Mouse (Mus musculus): ENCODE measurements around the gene P4htm. TPM values are rescaled to one million over a fixed set of nuclear protein-coding genes. Genes with fewer than 3 reads are reported as not detected.
"Not testable (repeated sequence)": the region's sequence is repeated elsewhere in the genome, so short reads cannot be mapped to it uniquely, and the experiment has no call there.

Gene P4htm
- polyA plus RNA-seq, 1 experiment from 2014 or later: 11.0 TPM

- no peak overlapping the region for H3K9ac ChIP-seq (replicated peaks; ENCODE audit: low read length)
- H3K9me3 ChIP-seq (ENCODE audit: low read length): no peaks in the 10 kb centered on the region
- ATAC-seq (ENCODE audit: low FRiP score, low TSS enrichment): no peak
- H3K4me1 ChIP-seq (ENCODE audit: insufficient read depth, low read length): no peaks in the 10 kb centered on the region
- H3K27me3 ChIP-seq (ENCODE audit: insufficient read depth, low read length): no peaks in the 10 kb centered on the region
- H3K36me3 ChIP-seq (ENCODE audit: insufficient read depth, low read length): peaks cover 81% of the 10 kb centered on the region
- no peak overlapping the region for H3K27ac ChIP-seq (ENCODE audit: low read length)
- WGBS: 85% methylated on average over 10 of the region's 10 CpGs
- no peak overlapping the region for H3K4me3 ChIP-seq (ENCODE audit: low read length)
- H3K4me2 ChIP-seq (replicated peaks; ENCODE audit: low read depth, low read length): no peak overlapping the region
Observed at GRCm38 (mm10) chr9:108611488-108611887, 14.0 kb upstream of the P4htm start.

DNA sequence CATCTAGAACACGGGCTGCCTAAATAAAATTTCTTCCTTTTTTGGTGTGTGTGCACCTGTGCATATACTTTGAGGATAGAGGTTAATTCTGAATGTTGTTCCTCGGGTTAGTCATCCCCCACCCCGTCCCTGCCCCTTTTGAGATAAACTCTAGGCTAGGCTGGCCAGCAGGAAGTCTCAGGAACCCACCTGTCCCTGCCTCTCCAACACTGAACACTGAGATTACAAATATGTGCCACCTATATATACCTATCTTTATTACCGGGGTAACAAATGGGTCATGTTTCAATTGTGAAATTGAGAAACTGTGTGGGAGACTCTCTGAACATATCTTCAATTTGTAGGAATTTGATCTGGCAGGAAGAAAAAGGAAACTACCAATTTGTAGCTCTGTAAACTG, 11.4 kb upstream of the P4htm start:
- WGBS: 84% methylated on average over 4 of the region's 4 CpGs
- ATAC-seq (ENCODE audit: low FRiP score, low TSS enrichment): no peak
- peaks cover 83% of the 10 kb centered on the region for H3K36me3 ChIP-seq (ENCODE audit: insufficient read depth, low read length)

DNA sequence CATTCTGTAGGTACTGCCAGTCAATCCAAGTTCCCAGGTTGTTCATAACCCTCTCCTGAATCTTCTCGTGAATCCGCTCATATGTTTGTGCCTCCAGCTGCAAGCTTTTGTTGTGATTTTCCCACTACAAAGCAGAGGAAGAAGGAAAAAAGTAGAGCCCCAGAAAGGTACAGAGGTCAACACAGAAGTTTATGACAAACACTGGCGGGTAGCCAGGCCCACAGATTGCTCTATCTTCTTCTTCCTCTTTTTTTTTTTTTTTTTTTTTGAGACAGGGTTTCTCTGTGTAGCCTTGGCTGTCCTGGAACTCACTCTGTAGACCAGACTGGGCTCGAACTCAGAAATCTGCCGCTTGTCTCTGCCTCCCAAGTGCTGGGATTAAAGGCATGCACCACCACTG, 10.5 kb upstream of the P4htm start:
- H3K27ac ChIP-seq (ENCODE audit: low read length); H3K4me3 ChIP-seq (ENCODE audit: low read length); H3K4me1 ChIP-seq (ENCODE audit: insufficient read depth, low read length); ATAC-seq (ENCODE audit: low FRiP score, low TSS enrichment); H3K27me3 ChIP-seq (ENCODE audit: insufficient read depth, low read length); H3K9ac ChIP-seq (replicated peaks; ENCODE audit: low read length); H3K9me3 ChIP-seq (ENCODE audit: low read length); H3K4me2 ChIP-seq (replicated peaks; ENCODE audit: low read depth, low read length): not testable (repeated sequence)
- 87% methylated on average over 5 of the region's 5 CpGs for WGBS
- peaks cover 85% of the 10 kb centered on the region for H3K36me3 ChIP-seq (ENCODE audit: insufficient read depth, low read length)

More for the DNA sequence above, 11.4 kb upstream of the P4htm start:
- H3K4me1 ChIP-seq (ENCODE audit: insufficient read depth, low read length): no peaks in the 10 kb centered on the region
- H3K9me3 ChIP-seq (ENCODE audit: low read length): no peaks in the 10 kb centered on the region
- no peak overlapping the region for H3K27ac ChIP-seq (ENCODE audit: low read length)
- no peaks in the 10 kb centered on the region for H3K27me3 ChIP-seq (ENCODE audit: insufficient read depth, low read length)
- no peak overlapping the region for H3K9ac ChIP-seq (replicated peaks; ENCODE audit: low read length)
- no peak overlapping the region for H3K4me2 ChIP-seq (replicated peaks; ENCODE audit: low read depth, low read length)
- no peak overlapping the region for H3K4me3 ChIP-seq (ENCODE audit: low read length)

GRCm38 (mm10) chr9:108601986-108602385, 4.5 kb upstream of the P4htm start:
- Histone ChIP-seq H3K4me1 (ENCODE audit: insufficient read depth, low read length) (peaks cover 5% of the 10 kb centered on the region), H3K9ac (replicated peaks; ENCODE audit: low read length) (no peak overlapping the region), H3K4me3 (ENCODE audit: low read length) (no peak overlapping the region), H3K4me2 (replicated peaks; ENCODE audit: low read depth, low read length) (no peak overlapping the region), H3K36me3 (ENCODE audit: insufficient read depth, low read length) (peaks cover 36% of the 10 kb centered on the region), H3K9me3 (ENCODE audit: low read length) (no peaks in the 10 kb centered on the region), H3K27ac (ENCODE audit: low read length) (no peak overlapping the region), H3K27me3 (ENCODE audit: insufficient read depth, low read length) (no peaks in the 10 kb centered on the region)
- 80% methylated on average over 4 of the region's 4 CpGs for WGBS
- ATAC-seq (ENCODE audit: low FRiP score, low TSS enrichment): no peak

DNA sequence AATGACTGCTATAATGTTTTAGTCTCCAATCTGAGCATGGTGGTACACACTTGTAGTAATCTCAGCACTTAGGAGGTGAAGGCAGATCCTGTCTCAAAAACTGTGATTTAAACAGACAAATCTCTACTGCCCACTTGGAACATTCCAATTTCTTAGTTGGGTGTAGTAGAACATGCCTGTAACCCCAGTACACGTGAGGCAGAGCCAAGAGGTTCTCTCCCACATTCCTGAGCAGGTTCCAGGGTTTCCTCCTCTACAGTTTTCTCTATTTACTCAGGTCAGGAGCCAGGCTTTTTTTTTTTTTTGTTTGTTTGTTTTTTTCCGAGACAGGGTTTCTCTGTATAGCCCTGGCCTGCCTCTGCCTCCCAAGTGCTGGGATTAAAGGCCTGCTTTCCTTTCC, 2.5 kb upstream of the P4htm start:
- no peaks in the 10 kb centered on the region for H3K27me3 ChIP-seq (ENCODE audit: insufficient read depth, low read length)

DNA sequence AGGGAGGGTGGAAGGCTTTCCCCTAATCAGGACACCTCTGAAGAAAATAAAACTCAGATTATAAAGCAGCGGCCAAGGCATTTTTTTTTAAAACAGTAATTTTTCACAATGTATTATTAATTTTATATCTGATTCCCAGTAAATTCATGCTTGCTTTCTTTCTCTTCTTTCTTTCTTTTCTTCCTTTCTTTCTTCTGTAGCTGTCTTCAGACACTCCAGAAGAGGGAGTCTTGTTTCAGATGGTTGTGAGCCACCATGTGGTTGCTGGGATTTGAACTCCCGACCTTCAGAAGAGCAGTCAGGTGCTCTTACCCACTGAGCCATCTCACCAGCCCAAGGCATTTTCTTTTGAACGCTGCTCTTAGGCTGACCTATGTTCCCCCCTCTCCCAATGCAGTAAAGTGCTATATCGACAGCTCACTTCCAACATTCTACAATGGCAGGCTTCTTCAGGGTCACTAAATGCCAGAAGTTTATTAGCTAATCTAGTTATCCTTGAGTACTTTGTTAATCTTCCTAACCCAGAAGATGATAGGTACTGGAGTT, 1.6 kb upstream of the P4htm start:
- Histone ChIP-seq H3K9me3 (ENCODE audit: low read length) (no peaks in the 10 kb centered on the region), H3K27ac (ENCODE audit: low read length) (no peak overlapping the region), H3K4me1 (ENCODE audit: insufficient read depth, low read length) (peaks cover 12% of the 10 kb centered on the region), H3K4me2 (replicated peaks; ENCODE audit: low read depth, low read length) (no peak overlapping the region), H3K36me3 (ENCODE audit: insufficient read depth, low read length) (peaks cover 16% of the 10 kb centered on the region), H3K27me3 (ENCODE audit: insufficient read depth, low read length) (no peaks in the 10 kb centered on the region), H3K4me3 (ENCODE audit: low read length) (no peak overlapping the region), H3K9ac (replicated peaks; ENCODE audit: low read length) (no peak overlapping the region)
- 72% methylated on average over 4 of the region's 4 CpGs for WGBS
- no peak for ATAC-seq (ENCODE audit: low FRiP score, low TSS enrichment)

More for the DNA sequence above, 2.5 kb upstream of the P4htm start:
- Histone ChIP-seq H3K36me3 (ENCODE audit: insufficient read depth, low read length) (peaks cover 23% of the 10 kb centered on the region), H3K27ac (ENCODE audit: low read length) (no peak overlapping the region), H3K9ac (replicated peaks; ENCODE audit: low read length) (no peak overlapping the region), H3K4me2 (replicated peaks; ENCODE audit: low read depth, low read length) (no peak overlapping the region), H3K4me1 (ENCODE audit: insufficient read depth, low read length) (peaks cover 12% of the 10 kb centered on the region), H3K9me3 (ENCODE audit: low read length) (no peaks in the 10 kb centered on the region), H3K4me3 (ENCODE audit: low read length) (no peak overlapping the region)
- 25% methylated on average over 2 of the region's 2 CpGs for WGBS
- no peak for ATAC-seq (ENCODE audit: low FRiP score, low TSS enrichment)

DNA sequence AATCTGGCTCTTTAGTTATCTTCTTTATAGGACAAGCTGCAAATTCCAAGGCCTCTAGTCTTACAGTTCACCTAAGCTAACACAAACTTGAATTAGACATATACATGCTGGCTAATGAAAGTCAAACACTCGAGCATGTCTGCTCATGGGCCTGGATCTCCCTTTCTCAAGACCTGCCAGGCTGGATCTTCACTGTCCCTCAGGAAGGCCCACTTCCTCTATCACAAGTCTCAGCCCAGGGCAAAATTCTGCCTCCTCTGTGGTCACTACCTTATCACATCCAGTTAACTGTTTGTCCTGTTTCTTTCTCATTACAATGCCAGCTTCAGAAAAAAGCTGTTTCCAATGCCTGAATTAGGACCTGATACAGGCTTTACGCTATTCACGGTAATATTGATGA, 3.1 kb downstream of the P4htm start:
- H3K36me3 ChIP-seq (ENCODE audit: insufficient read depth, low read length): no peaks in the 10 kb centered on the region
- H3K4me1 ChIP-seq (ENCODE audit: insufficient read depth, low read length): peaks cover 12% of the 10 kb centered on the region
- 87% methylated on average over 3 of the region's 3 CpGs for WGBS
- no peak for ATAC-seq (ENCODE audit: low FRiP score, low TSS enrichment)
- no peak overlapping the region for H3K9ac ChIP-seq (replicated peaks; ENCODE audit: low read length)
- no peak overlapping the region for H3K27ac ChIP-seq (ENCODE audit: low read length)
- no peak overlapping the region for H3K4me2 ChIP-seq (replicated peaks; ENCODE audit: low read depth, low read length)
- no peaks in the 10 kb centered on the region for H3K27me3 ChIP-seq (ENCODE audit: insufficient read depth, low read length)
- no peaks in the 10 kb centered on the region for H3K9me3 ChIP-seq (ENCODE audit: low read length)
- H3K4me3 ChIP-seq (ENCODE audit: low read length): no peak overlapping the region

DNA sequence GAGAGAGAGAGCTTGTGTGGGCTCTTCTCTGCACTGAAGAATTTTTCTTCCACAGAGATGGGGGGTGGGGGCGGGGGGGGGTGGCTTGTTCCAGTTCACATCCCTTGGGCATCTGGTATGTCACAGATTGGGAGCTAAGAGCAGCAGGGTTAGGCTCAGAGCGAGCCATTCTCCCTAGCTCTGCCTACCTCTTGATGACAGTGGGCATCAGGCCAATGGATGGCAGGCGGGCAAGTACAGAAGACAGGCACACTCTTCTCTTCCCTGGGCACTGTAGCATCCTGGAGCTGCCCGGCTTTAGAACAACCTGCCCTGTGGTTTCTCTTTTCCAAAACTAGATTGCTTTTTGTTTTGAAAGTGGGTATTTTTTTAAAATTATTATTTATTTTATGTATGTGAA, 6.0 kb downstream of the P4htm start:
- H3K27me3 ChIP-seq (ENCODE audit: insufficient read depth, low read length): no peaks in the 10 kb centered on the region
- no peak overlapping the region for H3K27ac ChIP-seq (ENCODE audit: low read length)
- no peaks in the 10 kb centered on the region for H3K9me3 ChIP-seq (ENCODE audit: low read length)
- H3K9ac ChIP-seq (replicated peaks; ENCODE audit: low read length): no peak overlapping the region
- no peak overlapping the region for H3K4me2 ChIP-seq (replicated peaks; ENCODE audit: low read depth, low read length)
- H3K36me3 ChIP-seq (ENCODE audit: insufficient read depth, low read length): no peaks in the 10 kb centered on the region
- no peak overlapping the region for H3K4me3 ChIP-seq (ENCODE audit: low read length)
- H3K4me1 ChIP-seq (ENCODE audit: insufficient read depth, low read length): peaks cover 25% of the 10 kb centered on the region
- ATAC-seq (ENCODE audit: low FRiP score, low TSS enrichment): no peak
- 73% methylated on average over 4 of the region's 4 CpGs for WGBS

DNA sequence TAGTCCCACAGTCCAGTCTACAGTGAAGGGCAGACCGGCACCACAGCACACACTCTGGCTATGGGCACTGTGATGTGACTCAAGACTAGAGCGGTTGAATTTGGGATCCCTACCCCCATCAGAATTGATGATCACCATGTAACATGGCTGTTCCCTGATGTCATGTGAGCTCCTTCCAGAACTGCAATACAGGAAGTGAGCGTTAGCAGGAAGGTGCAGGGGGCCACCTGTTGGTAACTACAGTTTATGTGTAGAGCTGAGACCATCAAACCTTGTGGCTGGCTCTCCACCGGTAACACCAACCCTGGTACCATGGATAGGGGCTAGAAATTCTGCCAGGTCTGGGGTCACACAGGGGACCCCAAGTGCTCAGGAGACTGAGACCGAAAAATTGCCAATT, 8.2 kb downstream of the P4htm start:
- no peaks in the 10 kb centered on the region for H3K36me3 ChIP-seq (ENCODE audit: insufficient read depth, low read length)
- no peak for ATAC-seq (ENCODE audit: low FRiP score, low TSS enrichment)
- no peaks in the 10 kb centered on the region for H3K27me3 ChIP-seq (ENCODE audit: insufficient read depth, low read length)
- 63% methylated on average over 5 of the region's 5 CpGs for WGBS
- H3K9ac ChIP-seq (replicated peaks; ENCODE audit: low read length): no peak overlapping the region
- no peak overlapping the region for H3K4me2 ChIP-seq (replicated peaks; ENCODE audit: low read depth, low read length)
- H3K9me3 ChIP-seq (ENCODE audit: low read length): no peaks in the 10 kb centered on the region
- H3K4me3 ChIP-seq (ENCODE audit: low read length): no peak overlapping the region
- H3K27ac ChIP-seq (ENCODE audit: low read length): peak overlapping the region; percentile 25; the same call in 1 of the 2 replicates
- peaks cover 22% of the 10 kb centered on the region for H3K4me1 ChIP-seq (ENCODE audit: insufficient read depth, low read length)

GRCm38 (mm10) chr9:108587571-108588180, 9.8 kb downstream of the P4htm start:
- WGBS: 4% methylated on average over 14 of the region's 14 CpGs
- H3K9ac ChIP-seq (replicated peaks; ENCODE audit: low read length): peak overlapping the region; percentile 31; the same call in 1 of the 2 replicates
- ATAC-seq (ENCODE audit: low FRiP score, low TSS enrichment): peak; percentile 97

More at GRCm38 (mm10) chr9:108587571-108588180, 9.8 kb downstream of the P4htm start:
- Histone ChIP-seq H3K27ac (ENCODE audit: low read length) (peak overlapping the region; percentile 89), H3K4me2 (replicated peaks; ENCODE audit: low read depth, low read length) (peak overlapping the region; percentile 46), H3K36me3 (ENCODE audit: insufficient read depth, low read length) (no peaks in the 10 kb centered on the region), H3K9me3 (ENCODE audit: low read length) (no peaks in the 10 kb centered on the region), H3K27me3 (ENCODE audit: insufficient read depth, low read length) (no peaks in the 10 kb centered on the region), H3K4me1 (ENCODE audit: insufficient read depth, low read length) (peaks cover 22% of the 10 kb centered on the region), H3K4me3 (ENCODE audit: low read length) (peak overlapping the region; percentile 26)

Measured in kidney, embryonic 16.5 days (tissue).